Mouse (Mus musculus) megakaryocyte, adult 5-6 weeks (primary cell): ENCODE measurements around the gene Apba3. TPM values are rescaled to one million over a fixed set of nuclear protein-coding genes. Genes with fewer than 3 reads are reported as not detected.

Source experiments
- ATAC-seq: 2 replicates; pipeline ENCODE4 v1.8.0; 2016; ENCODE audit warnings: mild to moderate bottlenecking, inconsistent platforms; ENCODE audit not compliant: poor library complexity, severe bottlenecking
- total RNA-seq, 2 experiments: library from RNA; stranded (forward) in 1 of 2; stranded (reverse) in 1 of 2; fragments of 153-499, 151-499 nt in 1 of 2; fragments of 221-1000, 200-1000 nt in 1 of 2; gene quantifications; 2 replicates each; pipeline versions ENCODE4 v1.2.3 to v1.2.4; 2015 to 2017

Gene Apba3
- total RNA-seq, 2 experiments from 2014 or later = 11.5 to 16.4 TPM

- ATAC-seq = peak; percentile 71
These were observed 38.0 kb downstream of the Apba3 start for GRCm38 (mm10) chr10:81304597-81305238.

- no peak for ATAC-seq
These were observed 38.9 kb downstream of the Apba3 start for GRCm38 (mm10) chr10:81305663-81306062.

GRCm38 (mm10) chr10:81306173-81306668, 39.5 kb downstream of the Apba3 start:
- no peak for ATAC-seq

GRCm38 (mm10) chr10:81306837-81307682, 40.3 kb downstream of the Apba3 start:
- ATAC-seq = no peak

GRCm38 (mm10) chr10:81309571-81309970, 42.8 kb downstream of the Apba3 start:
- ATAC-seq = no peak

GRCm38 (mm10) chr10:81313581-81313980, 46.8 kb downstream of the Apba3 start:
- no peak for ATAC-seq

- ATAC-seq = no peak
These were observed 47.4 kb downstream of the Apba3 start for GRCm38 (mm10) chr10:81314201-81314600.

GRCm38 (mm10) chr10:81315587-81315986, 48.8 kb downstream of the Apba3 start:
- ATAC-seq = no peak

- no peak for ATAC-seq
These were observed 49.7 kb downstream of the Apba3 start for GRCm38 (mm10) chr10:81316338-81317060.

GRCm38 (mm10) chr10:81317273-81317672, 50.5 kb downstream of the Apba3 start:
- no peak for ATAC-seq

GRCm38 (mm10) chr10:81318589-81319329, 52.0 kb downstream of the Apba3 start:
- no peak for ATAC-seq

- ATAC-seq = no peak
These were observed 52.6 kb downstream of the Apba3 start for GRCm38 (mm10) chr10:81319330-81319699.

GRCm38 (mm10) chr10:81319741-81320549, 53.2 kb downstream of the Apba3 start:
- no peak for ATAC-seq

- ATAC-seq = peak; percentile 83
These were observed 54.0 kb downstream of the Apba3 start, which contains the start of gene Cactin for GRCm38 (mm10) chr10:81320550-81321347. Cactin (plus strand) TSS chr10:81321103.

- no peak for ATAC-seq
These were observed 54.7 kb downstream of the Apba3 start for GRCm38 (mm10) chr10:81321436-81321835.

GRCm38 (mm10) chr10:81322444-81322843, 55.7 kb downstream of the Apba3 start:
- no peak for ATAC-seq
